Mouse (Mus musculus): ENCODE data around the gene Gcgr. TPM values are rescaled to one million over a fixed set of nuclear protein-coding genes. Genes with fewer than 3 reads are reported as not detected.
A peak's percentile ranks its signal among the peaks of the same experiment; 100 is the strongest.
"Not testable (repeated sequence)": the region's sequence is repeated elsewhere in the genome, so short reads cannot be mapped to it uniquely, and the experiment has no call there.

Gene Gcgr
- total and polyA plus RNA-seq, 3 experiments: 0.09 to 0.20 (median 0.13) TPM

DNA sequence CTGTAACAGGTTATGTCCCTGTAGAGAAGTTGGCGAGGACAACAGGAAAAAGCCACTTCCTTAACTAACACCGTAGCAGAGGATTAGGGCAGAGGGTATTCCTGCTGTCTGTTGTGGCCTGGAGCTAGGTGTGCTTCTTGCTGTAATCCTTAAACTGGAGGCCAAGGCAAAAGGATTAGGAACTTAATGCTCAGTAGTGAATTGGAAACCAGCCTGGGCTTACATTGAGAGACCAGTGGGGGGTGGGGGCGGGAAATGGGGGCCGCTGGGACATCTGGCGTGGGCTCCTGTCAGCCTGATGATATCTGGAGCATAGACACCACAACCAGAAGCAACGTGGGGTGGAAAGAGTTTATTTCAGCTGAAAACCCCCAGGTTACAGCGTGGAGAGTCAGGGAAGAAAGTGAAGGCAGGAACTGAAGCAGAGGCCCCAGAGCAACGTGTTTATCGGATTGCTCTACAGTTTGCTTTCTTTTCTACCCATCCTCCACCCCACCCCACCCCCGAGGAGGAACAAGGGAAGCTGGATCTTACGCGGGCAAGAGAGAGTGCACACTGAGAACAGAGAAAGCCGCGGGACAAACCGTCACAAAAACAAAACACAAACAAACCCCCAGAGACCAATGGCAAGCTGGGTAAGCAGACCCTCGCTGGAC is 20.0 kb upstream of the Gcgr start (continued):
- no peak; the same call in 1 of the 2 replicates for TF ChIP-seq ZMIZ1 (IDR thresholded peaks at IDR 0.05; ENCODE audit: low read depth, low read length)
- TF ChIP-seq USF2 (conservative IDR thresholded peaks at IDR 0.05; ENCODE audit: low read depth, low read length): no peak
- 0 out of 2 replicates have a peak, but pooled peaks have one; percentile 36 for TF ChIP-seq MYC (IDR thresholded peaks at IDR 0.05; ENCODE audit: low read depth, low read length)
- peak; percentile 21; the same call in 1 of the 2 replicates for TF ChIP-seq ELF1 (IDR thresholded peaks at IDR 0.05; ENCODE audit: low read depth, low read length)
- no peak for TF ChIP-seq SMC3 (IDR thresholded peaks at IDR 0.05; ENCODE audit: low read depth, low read length)
- peak; percentile 41; the same call in 1 of the 2 replicates for TF ChIP-seq CHD1 (IDR thresholded peaks at IDR 0.05; ENCODE audit: low read depth, low read length)
- no peak for TF ChIP-seq ZNF384 (IDR thresholded peaks at IDR 0.05; ENCODE audit: low read depth, low read length)
- TF ChIP-seq EP300 (IDR thresholded peaks at IDR 0.05; ENCODE audit: low read length): peak; percentile 38; the same call in 1 of the 2 replicates

DNA sequence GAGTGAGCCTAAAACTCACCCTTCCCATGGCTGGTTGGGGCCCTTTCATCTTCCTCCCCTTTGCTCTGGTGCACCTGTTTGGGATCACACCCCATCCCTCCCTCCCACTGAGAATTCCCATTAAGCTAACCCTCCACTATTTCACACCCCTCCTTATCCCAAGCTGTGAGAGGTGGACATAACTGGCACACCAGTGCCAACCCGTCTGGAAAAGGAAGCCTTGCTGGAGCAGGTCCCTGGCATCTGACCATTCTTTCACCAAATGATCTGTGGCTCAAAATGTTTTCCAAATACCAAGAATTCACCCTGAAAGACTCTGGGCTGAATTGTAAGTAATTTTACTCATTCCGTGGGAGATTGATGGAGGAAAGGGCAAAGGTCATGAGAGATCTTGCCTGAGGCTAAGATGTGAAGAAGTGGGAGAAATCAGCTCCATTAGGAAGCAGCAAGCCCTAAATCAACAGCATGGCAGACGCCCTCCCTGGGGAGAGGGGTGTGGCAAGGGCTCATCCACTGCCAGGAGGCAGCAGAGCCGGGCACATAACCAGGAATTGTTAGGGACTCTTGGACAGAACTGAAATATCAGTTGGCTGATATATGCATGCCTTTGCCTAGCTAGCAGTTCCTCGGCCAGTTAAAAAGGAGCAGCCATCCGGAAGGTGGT is 17.6 kb upstream of the Gcgr start:
- no peak for DNase-seq (ENCODE audit: extremely low read depth)
- H3K36me3 ChIP-seq (replicated peaks in 1 of 2; ENCODE audit: control insufficient read depth in 1 of 2, insufficient read depth in 1 of 2, low read length in 1 of 2): no peaks in the 10 kb centered on the region
- no peak overlapping the region for H3K9ac ChIP-seq (ENCODE audit: insufficient read depth, low read depth)
- no peaks in the 10 kb centered on the region for H3K79me2 ChIP-seq (replicated peaks; ENCODE audit: control insufficient read depth, extremely low read depth, insufficient read depth, poor library complexity, severe bottlenecking)
- dilution Hi-C loops (cut with MboI; ENCODE audit: extremely low pct_ligation_motif_present, extremely low pct_unique_long_range_greater_than_20kb, low sequenced_read_pairs) (no loop called here), in situ Hi-C loops (cut with MboI; ENCODE audit: low pct_ligation_motif_present, low pct_unique_long_range_greater_than_20kb, low sequenced_read_pairs) (no loop called here)
- H3K27ac ChIP-seq (ENCODE audit: insufficient read depth, low read depth): no peak overlapping the region
- peaks cover 3% of the 10 kb centered on the region for H3K9me3 ChIP-seq (replicated peaks; ENCODE audit: low read length)
- no peak overlapping the region for H3K4me2 ChIP-seq (ENCODE audit: insufficient read depth, low read depth, poor library complexity, severe bottlenecking)
- peaks cover 2% of the 10 kb centered on the region for H3K27me3 ChIP-seq (replicated peaks)
- no peak overlapping the region for H3K4me3 ChIP-seq (replicated peaks in 1 of 3; ENCODE audit: low read depth in 2 of 3, low read length in 2 of 3, poor library complexity in 1 of 3)
- TF ChIP-seq TBP (conservative IDR thresholded peaks at IDR 0.05; ENCODE audit: low read depth, low read length) (no peak), E2F4 (IDR thresholded peaks at IDR 0.05; ENCODE audit: insufficient replicate concordance, low read depth, low read length) (no peak), ELF1 (IDR thresholded peaks at IDR 0.05; ENCODE audit: low read depth, low read length) (no peak), POLR2A (IDR thresholded peaks at IDR 0.05; ENCODE audit: low read depth, low read length) (no peak), USF1 (IDR thresholded peaks at IDR 0.05; ENCODE audit: low read depth, low read length) (no peak), PAX5 (IDR thresholded peaks at IDR 0.05; ENCODE audit: low read length) (no peak), RCOR1 (conservative IDR thresholded peaks at IDR 0.05; ENCODE audit: low read depth, low read length) (no peak), HCFC1 (IDR thresholded peaks at IDR 0.05; ENCODE audit: low read depth, low read length) (no peak)
- H3K4me1 ChIP-seq (ENCODE audit: control insufficient read depth in 1 of 2, insufficient read depth in 2 of 2): peaks cover 5 to 19% of the 10 kb centered on the region in 2 experiments

DNA sequence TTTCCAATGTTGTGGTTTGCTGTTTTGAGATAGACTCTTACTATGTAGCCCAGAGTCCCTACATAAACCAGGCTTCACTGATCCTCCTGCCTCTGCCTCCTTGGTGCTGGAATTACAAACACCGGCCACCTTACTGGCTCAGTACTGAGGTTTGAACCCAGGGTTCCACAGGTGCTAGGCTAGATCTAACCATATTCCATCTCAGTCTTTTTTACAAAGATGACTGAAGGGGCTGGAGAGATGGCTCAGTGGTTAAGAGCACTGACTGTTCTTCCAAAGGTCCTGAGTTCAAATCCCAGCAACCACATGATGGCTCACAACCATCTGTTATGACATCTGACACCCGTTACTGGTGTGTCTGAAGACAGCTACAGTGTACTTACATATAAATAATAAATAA is 16.2 kb upstream of the Gcgr start:
- dilution Hi-C loops (cut with MboI; ENCODE audit: extremely low pct_ligation_motif_present, extremely low pct_unique_long_range_greater_than_20kb, low sequenced_read_pairs); H3K36me3 ChIP-seq (replicated peaks in 1 of 2; ENCODE audit: control insufficient read depth in 1 of 2, insufficient read depth in 1 of 2, low read length in 1 of 2); H3K27ac ChIP-seq (ENCODE audit: insufficient read depth, low read depth); H3K4me3 ChIP-seq (replicated peaks in 1 of 3; ENCODE audit: low read depth in 2 of 3, low read length in 2 of 3, poor library complexity in 1 of 3); DNase-seq (ENCODE audit: extremely low read depth); H3K9me3 ChIP-seq (replicated peaks; ENCODE audit: low read length); in situ Hi-C loops (cut with MboI; ENCODE audit: low pct_ligation_motif_present, low pct_unique_long_range_greater_than_20kb, low sequenced_read_pairs); H3K79me2 ChIP-seq (replicated peaks; ENCODE audit: control insufficient read depth, extremely low read depth, insufficient read depth, poor library complexity, severe bottlenecking); H3K9ac ChIP-seq (ENCODE audit: insufficient read depth, low read depth); H3K27me3 ChIP-seq (replicated peaks); H3K4me2 ChIP-seq (ENCODE audit: insufficient read depth, low read depth, poor library complexity, severe bottlenecking): not testable (repeated sequence)
- 0 out of 2 replicates have a peak, but pooled peaks have one; percentile 46 for TF ChIP-seq TBP (conservative IDR thresholded peaks at IDR 0.05; ENCODE audit: low read depth, low read length)
- peaks cover 5 to 26% of the 10 kb centered on the region in 2 experiments for H3K4me1 ChIP-seq (ENCODE audit: control insufficient read depth in 1 of 2, insufficient read depth in 2 of 2)
